Mouse (Mus musculus) testis, adult 2 months (tissue): ENCODE measurements around the gene Prkaa2. TPM values are rescaled to one million over a fixed set of nuclear protein-coding genes. Genes with fewer than 3 reads are reported as not detected.

Experiments
- H3K27ac ChIP-seq: fragments of 200-500 bp; 2 replicates; pipeline ENCODE4 v1.5.1; 2012; ENCODE audit warnings: low read depth, low read length; ENCODE audit not compliant: control insufficient read depth, insufficient read depth
- H3K27me3 ChIP-seq: fragments of 200-500 bp; 2 replicates; pipeline ENCODE4 v1.6.1; 2012; ENCODE audit warnings: mild to moderate bottlenecking, low read length, moderate library complexity; ENCODE audit not compliant: control insufficient read depth, insufficient read depth
- H3K36me3 ChIP-seq: fragments of 200-500 bp; 2 replicates; pipeline ENCODE4 v1.6.1; 2012; ENCODE audit warnings: mild to moderate bottlenecking, low read length; ENCODE audit not compliant: control insufficient read depth, insufficient read depth
- H3K4me1 ChIP-seq: fragments of 200-500 bp; 2 replicates; pipeline ENCODE4 v1.6.1; 2012; ENCODE audit warnings: low read length; ENCODE audit not compliant: control insufficient read depth, insufficient read depth
- H3K4me3 ChIP-seq: fragments of 200-500 bp; 2 replicates; pipeline ENCODE4 v1.5.1; 2012; ENCODE audit warnings: low read depth, mild to moderate bottlenecking, low read length, moderate library complexity, mixed read lengths; ENCODE audit not compliant: control insufficient read depth
- CTCF ChIP-seq: fragments of 200-500 bp; IDR thresholded peaks from 2 replicates; pipeline ENCODE4 v1.5.1; 2012; ENCODE audit warnings: low read depth, mild to moderate bottlenecking, inconsistent platforms, low read length, moderate library complexity; ENCODE audit not compliant: control insufficient read depth, insufficient read depth, insufficient replicate concordance
- POLR2A ChIP-seq: fragments of 200-500 bp; IDR thresholded peaks from 2 replicates; pipeline ENCODE4 v1.6.1; 2012; ENCODE audit warnings: low read depth, mild to moderate bottlenecking, inconsistent platforms, low read length, moderate library complexity; ENCODE audit not compliant: control insufficient read depth
- polyA plus RNA-seq: library from polyadenylated mRNA; depleted of rRNA; stranded (reverse); fragments of >200 nt; gene quantifications from 2 replicates; pipeline ENCODE4 v1.2.3, GENCODE M21; 2012; rRNA removed

Prkaa2 gene
- polyA plus RNA-seq, 1 experiment: 0.38 TPM

DNA sequence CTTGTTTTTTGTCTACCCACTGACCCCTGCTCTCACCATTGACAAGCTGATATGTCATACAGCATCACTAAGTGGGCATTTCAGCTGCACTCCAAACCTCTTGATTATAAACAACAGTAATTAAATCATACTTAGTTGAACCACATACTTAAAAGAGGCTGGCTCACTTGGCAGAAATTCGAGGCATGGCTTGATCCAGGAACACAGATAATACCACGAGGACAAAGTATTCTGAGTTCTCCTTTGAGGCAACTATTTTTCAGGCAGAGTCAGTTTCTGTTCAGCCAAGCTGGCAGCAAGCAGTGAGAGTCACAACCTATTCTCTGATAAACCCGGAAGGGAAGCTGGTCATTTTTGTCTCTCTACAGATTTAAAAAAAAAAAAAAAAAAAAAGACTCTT lies 119.0 kb downstream of the Prkaa2 start:
- no peaks in the 10 kb centered on the region for H3K36me3 ChIP-seq
- no peaks in the 10 kb centered on the region for H3K27me3 ChIP-seq
- H3K4me1 ChIP-seq: no peaks in the 10 kb centered on the region; the same call in 1 of the 2 replicates
- no peak for TF ChIP-seq CTCF
- no peak for TF ChIP-seq POLR2A
- no peak overlapping the region for H3K27ac ChIP-seq
- no peak overlapping the region for H3K4me3 ChIP-seq

DNA sequence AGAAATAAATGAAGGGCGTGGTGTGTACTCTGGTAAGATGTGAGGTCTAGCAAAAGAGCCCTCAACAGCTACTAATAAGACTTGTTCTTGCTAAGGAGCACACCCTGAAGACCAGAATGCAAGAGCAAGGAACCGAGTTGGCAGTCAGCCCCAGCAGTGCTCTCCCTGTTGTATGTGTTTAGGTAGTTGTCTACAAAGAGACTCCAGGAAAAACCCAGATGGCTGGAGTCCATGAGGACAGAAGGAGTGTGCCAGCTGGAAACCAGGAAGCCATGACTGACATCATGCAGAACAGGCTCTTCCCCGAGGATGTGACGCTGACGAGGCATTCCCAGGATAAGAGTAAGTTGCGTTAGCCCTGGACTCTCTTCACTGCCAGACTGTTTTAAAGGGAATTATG lies 119.7 kb downstream of the Prkaa2 start:
- Histone ChIP-seq H3K36me3 (no peaks in the 10 kb centered on the region), H3K4me1 (no peaks in the 10 kb centered on the region; the same call in 1 of the 2 replicates), H3K4me3 (no peak overlapping the region), H3K27ac (no peak overlapping the region), H3K27me3 (no peaks in the 10 kb centered on the region)
- TF ChIP-seq POLR2A (no peak), CTCF (no peak)

DNA sequence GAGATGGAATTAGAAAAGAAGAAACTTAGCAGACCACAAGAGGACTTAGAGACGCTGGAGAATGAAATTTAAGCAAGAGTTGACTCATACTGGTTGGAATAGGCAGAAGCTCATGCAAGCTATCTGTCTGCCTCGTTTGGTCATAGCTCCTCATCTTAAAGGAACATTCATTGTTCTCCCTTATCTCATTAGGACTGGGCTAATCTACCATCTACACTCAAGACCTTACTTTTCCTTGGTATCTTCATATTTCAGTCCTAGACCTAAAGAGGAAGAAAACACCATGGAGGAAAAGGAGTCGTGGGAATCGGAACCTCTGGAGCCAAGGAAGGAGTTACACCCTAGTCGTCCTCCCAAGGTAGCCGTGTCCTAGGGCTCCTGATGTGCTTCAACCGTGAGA lies 121.0 kb downstream of the Prkaa2 start:
- no peaks in the 10 kb centered on the region for H3K36me3 ChIP-seq
- no peaks in the 10 kb centered on the region; the same call in 1 of the 2 replicates for H3K4me1 ChIP-seq
- H3K27ac ChIP-seq: no peak overlapping the region
- H3K4me3 ChIP-seq: no peak overlapping the region
- no peak for TF ChIP-seq CTCF
- TF ChIP-seq POLR2A: no peak
- no peaks in the 10 kb centered on the region for H3K27me3 ChIP-seq

DNA sequence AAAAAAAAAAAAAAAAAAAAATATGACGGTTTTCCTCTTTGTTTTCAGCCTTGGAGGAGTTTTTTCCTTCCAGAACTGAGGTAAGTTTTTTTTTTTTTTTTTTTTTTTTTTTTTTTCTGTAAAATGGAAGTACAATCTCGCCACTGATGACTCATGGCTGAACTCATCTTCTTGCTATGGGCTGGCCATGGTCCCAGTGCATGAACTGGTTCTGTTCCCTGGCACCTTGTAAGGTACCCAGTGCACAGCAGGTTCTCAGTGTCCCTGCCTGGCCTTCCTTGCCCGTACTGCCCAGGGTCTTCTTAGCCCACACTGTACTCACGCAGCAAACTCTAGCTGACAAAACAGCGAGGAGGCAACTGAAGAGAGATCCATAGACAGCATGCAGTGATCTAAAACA lies 121.6 kb downstream of the Prkaa2 start:
- Histone ChIP-seq H3K4me1 (no peaks in the 10 kb centered on the region; the same call in 1 of the 2 replicates), H3K4me3 (no peak overlapping the region), H3K27ac (peak overlapping the region; percentile 10; the same call in 1 of the 2 replicates), H3K36me3 (no peaks in the 10 kb centered on the region), H3K27me3 (no peaks in the 10 kb centered on the region)
- TF ChIP-seq POLR2A: no peak
- TF ChIP-seq CTCF: no peak

DNA sequence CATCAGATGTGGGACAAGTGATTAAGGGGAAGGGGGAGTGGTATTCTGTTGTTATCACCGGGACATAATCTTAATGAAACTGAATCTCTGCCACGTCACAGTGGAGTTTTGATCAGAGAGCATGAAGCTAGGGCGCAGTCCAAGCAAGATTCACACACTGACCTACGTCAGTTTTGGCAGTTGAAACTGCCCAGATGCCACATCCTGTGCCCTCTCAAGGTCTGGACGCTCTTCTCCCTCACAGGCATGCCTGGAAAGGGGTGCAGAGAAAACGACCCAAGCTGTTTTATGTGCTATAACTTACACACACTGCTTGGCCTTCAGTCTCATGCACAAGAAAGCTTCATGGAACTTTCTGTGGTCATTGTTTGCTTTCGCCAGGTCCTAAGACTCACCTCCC lies 122.1 kb downstream of the Prkaa2 start:
- H3K4me3 ChIP-seq: no peak overlapping the region
- TF ChIP-seq CTCF (no peak), POLR2A (no peak)
- no peak overlapping the region for H3K27ac ChIP-seq
- H3K36me3 ChIP-seq: no peaks in the 10 kb centered on the region
- H3K4me1 ChIP-seq: no peaks in the 10 kb centered on the region; the same call in 1 of the 2 replicates
- no peaks in the 10 kb centered on the region for H3K27me3 ChIP-seq

DNA sequence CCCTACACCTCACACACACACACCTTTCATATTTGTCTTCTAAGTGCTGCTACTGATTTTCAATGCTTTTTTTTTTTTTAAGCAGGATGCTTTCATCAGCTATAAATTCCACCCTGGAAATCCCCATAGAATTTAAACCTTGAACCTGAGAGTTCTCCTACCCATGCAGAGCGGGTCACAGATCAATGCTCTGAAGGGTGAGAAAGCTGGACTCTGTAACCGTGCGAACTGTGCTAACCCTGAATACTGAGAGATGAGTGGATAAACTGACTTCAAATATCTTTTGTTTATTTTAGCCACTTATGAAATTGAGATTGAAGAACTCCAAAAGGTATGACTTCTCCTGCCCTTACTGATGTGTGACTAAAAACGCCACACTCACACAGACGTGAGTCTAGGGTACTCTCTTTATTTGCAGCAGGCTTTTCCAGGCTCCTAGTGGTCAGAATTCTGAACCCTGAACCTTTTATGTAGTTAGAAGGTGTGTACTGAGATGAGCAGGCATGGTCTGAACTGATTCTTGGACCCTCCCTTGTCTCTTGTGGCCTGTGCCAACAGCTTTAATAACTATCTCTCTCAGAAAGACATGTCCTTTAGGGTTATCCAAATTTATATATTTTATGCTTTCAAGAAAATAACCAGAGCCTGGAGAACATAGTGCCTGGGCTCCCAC lies 123.6 kb downstream of the Prkaa2 start:
- no peaks in the 10 kb centered on the region for H3K27me3 ChIP-seq
- TF ChIP-seq CTCF (no peak), POLR2A (no peak)
- H3K4me3 ChIP-seq: no peak overlapping the region
- H3K36me3 ChIP-seq: no peaks in the 10 kb centered on the region
- H3K27ac ChIP-seq: no peak overlapping the region
- H3K4me1 ChIP-seq: no peaks in the 10 kb centered on the region; the same call in 1 of the 2 replicates

Other genes with a start within 250 kb of the Prkaa2 start
- 0.47 and 0.52 TPM in 2 replicates for gene C8a, start 233.5 kb downstream of the Prkaa2 start, polyA plus RNA-seq
- 3.7 and 3.9 TPM in 2 replicates for gene Fyb2, start 196.4 kb downstream of the Prkaa2 start, polyA plus RNA-seq
- gene Plpp3, start 47.5 kb upstream of the Prkaa2 start, polyA plus RNA-seq: 12.3 and 12.5 TPM in 2 replicates